Mouse (Mus musculus) ES-E14 (cell line): ENCODE data around the gene P3h2.

Experiments used
- HCFC1 ChIP-seq: IDR thresholded peaks from 2 replicates; pipeline ENCODE4 v1.6.1; 2012; ENCODE audit warnings: low read length, inconsistent platforms, borderline replicate concordance; ENCODE audit not compliant: insufficient read depth
- MAFK ChIP-seq: IDR thresholded peaks from 2 replicates; pipeline ENCODE4 v1.6.1; 2014; ENCODE audit warnings: mild to moderate bottlenecking, low read depth, low read length, inconsistent platforms; ENCODE audit not compliant: insufficient read depth
- ZC3H11A ChIP-seq: IDR thresholded peaks from 2 replicates; pipeline ENCODE4 v1.6.1; 2012; ENCODE audit warnings: low read depth, mild to moderate bottlenecking, inconsistent platforms, low read length, borderline replicate concordance
- ZNF384 ChIP-seq: IDR thresholded peaks from 2 replicates; pipeline ENCODE4 v1.6.1; 2012; ENCODE audit warnings: low read depth, low read length, inconsistent platforms

DNA sequence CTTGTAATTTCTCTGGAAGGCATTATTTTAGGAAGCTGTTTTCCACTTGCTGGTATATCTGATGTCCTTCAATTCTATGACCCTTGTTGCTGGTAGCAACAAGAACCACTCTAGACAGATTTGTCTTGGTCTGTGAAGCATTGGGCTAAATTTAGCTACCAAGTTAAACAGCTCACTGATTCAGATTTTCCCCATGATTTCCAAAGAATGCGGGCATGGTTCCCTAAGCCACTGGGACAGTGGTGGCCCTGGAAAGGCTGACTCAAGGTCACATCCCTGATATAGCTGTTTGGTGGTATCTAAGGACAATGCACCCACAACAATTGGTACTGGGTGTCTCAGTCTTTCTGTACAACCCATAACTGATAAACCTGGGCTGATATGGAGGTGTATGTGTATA lies 22.8 kb downstream of the P3h2 start:
- no peak for TF ChIP-seq ZNF384
- TF ChIP-seq ZC3H11A = no peak
- TF ChIP-seq HCFC1 = no peak
- no peak for TF ChIP-seq MAFK
